Mouse (Mus musculus): ENCODE results near the gene Naaladl2. TPM values are rescaled to one million over a fixed set of nuclear protein-coding genes. Genes with fewer than 3 reads are reported as not detected.

Naaladl2 gene
- 0.48 and 1.0 TPM in 2 replicates for polyA plus RNA-seq (2014; fragmentation: Nextera tagmentation; extraction: Ambion mirVana)

DNA sequence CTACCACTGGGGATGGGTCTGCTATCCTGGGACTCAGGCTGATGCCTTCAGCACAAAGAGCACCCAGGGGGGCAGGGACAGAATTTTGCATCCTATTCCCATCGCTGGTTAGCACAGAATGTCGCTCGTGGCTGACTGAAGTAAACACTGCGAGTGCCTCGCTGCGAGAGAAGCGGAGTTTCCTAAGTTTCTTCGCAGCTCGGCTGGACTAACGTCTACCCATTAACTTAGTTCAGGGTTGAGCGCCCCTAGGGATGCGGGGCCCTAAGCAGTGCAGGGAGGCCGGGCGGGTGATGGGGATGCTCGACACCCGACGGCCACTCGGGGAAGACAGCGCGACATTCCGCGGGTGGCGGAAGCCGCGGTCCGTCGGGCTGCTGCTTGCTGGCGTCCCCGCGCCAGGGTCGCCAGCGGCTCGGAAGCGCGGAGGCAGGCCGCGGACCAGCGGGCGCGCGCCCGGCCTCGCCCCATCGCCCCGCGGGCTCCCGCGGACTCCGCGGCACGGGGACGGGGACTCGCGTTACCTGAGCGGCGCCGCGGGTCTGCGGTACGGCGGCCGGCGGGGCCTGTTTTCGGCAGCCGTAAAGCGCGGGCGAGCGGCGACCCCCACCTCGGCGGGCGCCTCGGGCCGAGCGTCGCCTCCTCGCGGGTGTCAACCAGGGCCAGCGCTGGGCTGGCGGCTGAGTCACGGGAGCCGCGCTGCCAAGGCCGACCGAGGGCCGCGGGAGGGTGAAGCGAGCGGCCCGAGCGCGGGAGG, at the start of gene Naaladl2:
Gene Naaladl2, minus strand, starts transcription at position 707 of the 757 bp plus-strand sequence.
- H3K4me1 ChIP-seq (ENCODE audit: control insufficient read depth, insufficient read depth, low read length) = 0 out of 2 replicates have a peak, but pooled peaks cover 4% of the 10 kb centered on the region
- peak within 1 kb of the TSS; percentile 57 for H3K4me3 ChIP-seq (ENCODE audit: low read depth, low read length)
- peak; percentile 93 for ATAC-seq (ENCODE audit: insufficient read depth, low FRiP score, low TSS enrichment)
- WGBS = under 1% methylated on average over 78 of the region's 93 CpGs
- peak; percentile 84 for DNase-seq (ENCODE audit: low spot score)
- peak within 1 kb of the TSS; percentile 80 for H3K9ac ChIP-seq (ENCODE audit: low read length)
- H3K27me3 ChIP-seq (ENCODE audit: control insufficient read depth, insufficient read depth, low read length) = no peaks in the 10 kb centered on the region
- no peaks in the 10 kb centered on the region for H3K36me3 ChIP-seq (ENCODE audit: control insufficient read depth, insufficient read depth, low read length)
- H3K27ac ChIP-seq (ENCODE audit: low read depth, low read length) = peak within 1 kb of the TSS; percentile 82
- H3K9me3 ChIP-seq (ENCODE audit: control insufficient read depth, low read length) = no peaks in the 10 kb centered on the region
- H3K4me2 ChIP-seq (ENCODE audit: low read depth) = peak within 1 kb of the TSS; percentile 35

DNA sequence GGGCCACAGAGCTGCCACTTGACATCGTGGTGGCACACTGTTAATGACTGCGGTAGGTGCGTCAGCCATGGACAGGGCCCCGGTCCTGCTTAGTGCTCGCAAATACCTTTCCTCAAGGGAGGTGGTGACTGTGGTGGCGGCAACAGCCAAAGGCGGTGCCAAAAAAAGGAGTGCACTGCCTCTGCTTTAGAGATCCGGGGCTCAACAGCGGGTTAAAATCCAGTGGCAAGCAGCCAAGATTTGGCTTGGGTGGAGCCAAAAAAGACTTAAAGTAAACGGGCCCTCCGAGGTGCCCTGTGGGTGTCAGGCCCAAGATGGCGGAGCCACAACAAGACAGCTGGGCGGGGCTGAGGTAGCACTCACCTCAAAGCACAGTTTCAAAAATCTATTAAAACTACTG, 7.7 kb upstream of the Naaladl2 start:
- 93% methylated on average over 13 of the region's 13 CpGs for WGBS

DNA sequence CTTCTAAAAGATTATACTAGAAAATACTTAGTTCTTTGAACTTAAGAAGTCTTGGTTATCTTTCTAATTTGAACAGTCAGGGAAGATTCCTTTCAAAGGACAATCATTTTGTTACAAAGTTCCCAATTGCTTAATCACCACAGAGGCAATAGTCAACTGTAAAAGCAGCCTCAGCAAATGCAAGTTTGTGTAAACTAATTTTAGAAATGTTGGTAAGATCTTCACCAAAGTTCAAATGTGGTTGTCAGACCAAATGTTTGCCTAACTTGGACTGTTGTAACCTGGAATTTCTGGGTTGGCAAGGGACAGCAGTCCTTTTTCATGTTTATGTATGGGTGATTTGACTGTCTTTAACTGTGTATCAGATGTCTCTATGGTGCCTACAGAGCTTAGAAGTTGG, 3.2 kb upstream of the Naaladl2 start:
- no peak overlapping the region for H3K4me3 ChIP-seq (ENCODE audit: low read depth, low read length)
- 0 out of 2 replicates have a peak, but pooled peaks cover 4% of the 10 kb centered on the region for H3K4me1 ChIP-seq (ENCODE audit: control insufficient read depth, insufficient read depth, low read length)
- no peaks in the 10 kb centered on the region for H3K36me3 ChIP-seq (ENCODE audit: control insufficient read depth, insufficient read depth, low read length)
- ATAC-seq (ENCODE audit: insufficient read depth, low FRiP score, low TSS enrichment) (no peak), DNase-seq (ENCODE audit: low spot score) (no peak)
- H3K4me2 ChIP-seq (ENCODE audit: low read depth) = no peak overlapping the region
- H3K9me3 ChIP-seq (ENCODE audit: control insufficient read depth, low read length) = peaks cover 4% of the 10 kb centered on the region
- H3K27me3 ChIP-seq (ENCODE audit: control insufficient read depth, insufficient read depth, low read length) = no peaks in the 10 kb centered on the region
- no peak overlapping the region for H3K9ac ChIP-seq (ENCODE audit: low read length)
- no peak overlapping the region for H3K27ac ChIP-seq (ENCODE audit: low read depth, low read length)

More for the DNA sequence above, 7.7 kb upstream of the Naaladl2 start:
- H3K27me3 ChIP-seq (ENCODE audit: control insufficient read depth, insufficient read depth, low read length) = no peaks in the 10 kb centered on the region
- H3K9ac ChIP-seq (ENCODE audit: low read length) = no peak overlapping the region
- DNase-seq (ENCODE audit: low spot score) = no peak
- no peak for ATAC-seq (ENCODE audit: insufficient read depth, low FRiP score, low TSS enrichment)
- H3K9me3 ChIP-seq (ENCODE audit: control insufficient read depth, low read length) = peaks cover 4% of the 10 kb centered on the region
- no peak overlapping the region for H3K4me3 ChIP-seq (ENCODE audit: low read depth, low read length)
- no peaks in the 10 kb centered on the region for H3K36me3 ChIP-seq (ENCODE audit: control insufficient read depth, insufficient read depth, low read length)
- H3K4me1 ChIP-seq (ENCODE audit: control insufficient read depth, insufficient read depth, low read length) = no peaks in the 10 kb centered on the region
- H3K4me2 ChIP-seq (ENCODE audit: low read depth) = no peak overlapping the region
- H3K27ac ChIP-seq (ENCODE audit: low read depth, low read length) = no peak overlapping the region

DNA sequence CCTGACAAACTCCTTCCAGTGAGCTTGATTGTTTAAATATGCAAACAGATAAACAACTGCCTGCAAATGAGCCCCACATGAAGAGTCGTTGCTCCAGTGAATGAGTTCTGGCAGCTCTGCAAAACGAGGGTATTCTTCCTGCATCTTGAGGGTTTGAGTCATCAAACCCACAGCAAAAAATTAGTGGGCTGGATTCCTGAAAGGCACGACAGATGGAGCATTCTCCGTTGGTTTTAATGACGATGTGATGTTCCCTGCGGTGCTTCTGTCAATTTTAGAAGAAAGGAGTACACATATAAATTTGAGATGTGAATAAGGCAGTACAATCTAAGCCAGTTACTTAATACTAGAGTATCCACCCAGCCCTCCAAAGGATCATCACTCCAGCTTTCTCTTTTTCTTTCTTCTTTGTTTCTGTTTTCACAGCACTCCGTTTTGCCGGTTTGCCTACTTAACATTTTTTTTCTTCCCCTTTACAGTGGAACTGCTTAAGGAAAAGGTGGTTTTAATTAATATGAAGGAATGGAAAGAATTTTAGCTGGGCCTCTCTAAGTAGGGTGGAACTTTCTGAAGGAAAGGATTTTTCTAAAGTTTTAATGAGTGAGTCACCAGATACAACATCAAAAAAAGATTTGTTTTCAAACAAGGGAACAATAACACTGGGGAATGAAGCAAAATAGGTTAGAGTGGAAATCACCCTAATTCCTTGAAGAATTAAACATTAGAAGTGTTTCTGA, 1.1 kb upstream of the Naaladl2 start:
- H3K4me3 ChIP-seq (ENCODE audit: low read depth, low read length) = no peak overlapping the region
- peak; percentile 32 for DNase-seq (ENCODE audit: low spot score)
- no peaks in the 10 kb centered on the region for H3K9me3 ChIP-seq (ENCODE audit: control insufficient read depth, low read length)
- WGBS = 15% methylated on average over 8 of the region's 8 CpGs
- H3K36me3 ChIP-seq (ENCODE audit: control insufficient read depth, insufficient read depth, low read length) = no peaks in the 10 kb centered on the region
- H3K27ac ChIP-seq (ENCODE audit: low read depth, low read length) = no peak overlapping the region
- no peak overlapping the region for H3K4me2 ChIP-seq (ENCODE audit: low read depth)
- no peaks in the 10 kb centered on the region for H3K27me3 ChIP-seq (ENCODE audit: control insufficient read depth, insufficient read depth, low read length)
- 0 out of 2 replicates have a peak, but pooled peaks cover 4% of the 10 kb centered on the region for H3K4me1 ChIP-seq (ENCODE audit: control insufficient read depth, insufficient read depth, low read length)
- no peak for ATAC-seq (ENCODE audit: insufficient read depth, low FRiP score, low TSS enrichment)
- no peak overlapping the region for H3K9ac ChIP-seq (ENCODE audit: low read length)

DNA sequence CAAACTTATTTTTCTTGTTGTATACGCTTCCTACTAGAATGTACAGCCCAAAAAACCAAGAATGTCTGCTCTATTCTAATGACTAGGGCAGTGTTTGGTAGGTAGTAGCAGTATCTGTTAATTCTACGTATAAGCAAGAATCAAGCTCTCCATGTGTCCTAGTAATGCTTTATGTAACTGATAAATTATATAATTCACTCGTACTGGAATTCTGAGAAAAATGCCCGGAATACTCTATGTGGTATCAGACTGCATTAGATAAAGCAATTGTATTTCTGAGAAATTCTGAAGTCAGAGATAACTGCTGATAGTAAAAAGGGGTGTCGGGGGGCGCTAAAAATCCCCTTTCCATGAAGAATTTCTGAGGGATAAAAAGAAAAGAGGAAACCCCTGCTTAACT, 950 bp downstream of the Naaladl2 start:
- Histone ChIP-seq H3K9ac (ENCODE audit: low read length) (peak overlapping the region; percentile 80), H3K27ac (ENCODE audit: low read depth, low read length) (no peak overlapping the region), H3K4me1 (ENCODE audit: control insufficient read depth, insufficient read depth, low read length) (0 out of 2 replicates have a peak, but pooled peaks cover 4% of the 10 kb centered on the region), H3K36me3 (ENCODE audit: control insufficient read depth, insufficient read depth, low read length) (no peaks in the 10 kb centered on the region), H3K4me3 (ENCODE audit: low read depth, low read length) (peak overlapping the region; percentile 57), H3K27me3 (ENCODE audit: control insufficient read depth, insufficient read depth, low read length) (no peaks in the 10 kb centered on the region), H3K9me3 (ENCODE audit: control insufficient read depth, low read length) (no peaks in the 10 kb centered on the region), H3K4me2 (ENCODE audit: low read depth) (peak overlapping the region; percentile 35)
- DNase-seq (ENCODE audit: low spot score) (no peak), ATAC-seq (ENCODE audit: insufficient read depth, low FRiP score, low TSS enrichment) (no peak)
- WGBS = 57% methylated on average over 6 of the region's 6 CpGs

DNA sequence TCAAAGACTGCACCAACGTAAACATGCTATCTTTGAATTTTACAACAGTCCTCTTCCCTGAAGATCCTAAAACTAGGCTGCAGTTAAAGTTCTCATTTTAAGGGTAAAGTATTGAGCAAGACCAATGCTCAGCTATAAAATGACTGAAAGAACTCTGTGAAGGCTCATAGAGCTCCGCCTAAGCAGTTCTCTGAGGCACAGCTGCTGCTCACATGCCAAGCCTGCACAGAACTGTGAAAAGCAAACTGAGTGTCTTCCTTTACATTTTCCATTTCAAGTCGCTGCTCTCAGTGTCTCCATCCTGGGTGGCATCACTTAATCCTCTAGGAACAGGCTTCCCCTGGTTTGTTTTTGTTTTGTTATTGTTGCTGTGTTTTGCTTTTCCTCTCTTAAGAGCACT, 12.2 kb downstream of the Naaladl2 start:
- H3K4me2 ChIP-seq (ENCODE audit: low read depth) = no peak overlapping the region
- H3K27ac ChIP-seq (ENCODE audit: low read depth, low read length) = no peak overlapping the region
- no peaks in the 10 kb centered on the region for H3K27me3 ChIP-seq (ENCODE audit: control insufficient read depth, insufficient read depth, low read length)
- H3K9me3 ChIP-seq (ENCODE audit: control insufficient read depth, low read length) = no peaks in the 10 kb centered on the region
- H3K9ac ChIP-seq (ENCODE audit: low read length) = no peak overlapping the region
- DNase-seq (ENCODE audit: low spot score) = no peak
- no peak for ATAC-seq (ENCODE audit: insufficient read depth, low FRiP score, low TSS enrichment)
- 41% methylated on average over 3 of the region's 3 CpGs for WGBS
- no peaks in the 10 kb centered on the region for H3K36me3 ChIP-seq (ENCODE audit: control insufficient read depth, insufficient read depth, low read length)
- no peaks in the 10 kb centered on the region for H3K4me1 ChIP-seq (ENCODE audit: control insufficient read depth, insufficient read depth, low read length)
- no peak overlapping the region for H3K4me3 ChIP-seq (ENCODE audit: low read depth, low read length)

DNA sequence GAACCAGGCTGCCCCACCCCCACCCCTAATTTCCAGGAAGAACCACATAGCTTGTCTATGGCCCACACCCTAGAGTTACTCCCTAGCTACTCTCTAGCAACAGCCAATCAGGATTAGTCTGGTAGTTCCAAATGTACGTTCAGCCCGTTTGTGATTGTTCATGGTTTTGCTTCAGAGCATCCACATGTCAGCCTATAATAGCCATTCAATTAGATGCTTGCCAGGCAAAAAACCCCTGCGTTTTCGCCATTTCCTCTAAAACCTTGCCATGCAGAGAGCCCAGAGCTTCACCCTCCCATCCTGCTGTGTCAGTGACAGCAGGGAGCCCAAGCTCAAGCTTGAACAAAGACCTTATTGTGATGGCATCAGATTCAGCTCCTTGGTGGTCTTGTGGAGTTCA, 16.2 kb downstream of the Naaladl2 start:
- Histone ChIP-seq H3K9me3 (ENCODE audit: control insufficient read depth, low read length) (no peaks in the 10 kb centered on the region), H3K27me3 (ENCODE audit: control insufficient read depth, insufficient read depth, low read length) (no peaks in the 10 kb centered on the region), H3K4me3 (ENCODE audit: low read depth, low read length) (no peak overlapping the region), H3K36me3 (ENCODE audit: control insufficient read depth, insufficient read depth, low read length) (no peaks in the 10 kb centered on the region), H3K4me1 (ENCODE audit: control insufficient read depth, insufficient read depth, low read length) (no peaks in the 10 kb centered on the region), H3K4me2 (ENCODE audit: low read depth) (no peak overlapping the region), H3K27ac (ENCODE audit: low read depth, low read length) (no peak overlapping the region), H3K9ac (ENCODE audit: low read length) (no peak overlapping the region)
- ATAC-seq (ENCODE audit: insufficient read depth, low FRiP score, low TSS enrichment) = peak; percentile 69
- DNase-seq (ENCODE audit: low spot score) = peak; percentile 54
- 11% methylated on average over 4 of the region's 4 CpGs for WGBS

DNA sequence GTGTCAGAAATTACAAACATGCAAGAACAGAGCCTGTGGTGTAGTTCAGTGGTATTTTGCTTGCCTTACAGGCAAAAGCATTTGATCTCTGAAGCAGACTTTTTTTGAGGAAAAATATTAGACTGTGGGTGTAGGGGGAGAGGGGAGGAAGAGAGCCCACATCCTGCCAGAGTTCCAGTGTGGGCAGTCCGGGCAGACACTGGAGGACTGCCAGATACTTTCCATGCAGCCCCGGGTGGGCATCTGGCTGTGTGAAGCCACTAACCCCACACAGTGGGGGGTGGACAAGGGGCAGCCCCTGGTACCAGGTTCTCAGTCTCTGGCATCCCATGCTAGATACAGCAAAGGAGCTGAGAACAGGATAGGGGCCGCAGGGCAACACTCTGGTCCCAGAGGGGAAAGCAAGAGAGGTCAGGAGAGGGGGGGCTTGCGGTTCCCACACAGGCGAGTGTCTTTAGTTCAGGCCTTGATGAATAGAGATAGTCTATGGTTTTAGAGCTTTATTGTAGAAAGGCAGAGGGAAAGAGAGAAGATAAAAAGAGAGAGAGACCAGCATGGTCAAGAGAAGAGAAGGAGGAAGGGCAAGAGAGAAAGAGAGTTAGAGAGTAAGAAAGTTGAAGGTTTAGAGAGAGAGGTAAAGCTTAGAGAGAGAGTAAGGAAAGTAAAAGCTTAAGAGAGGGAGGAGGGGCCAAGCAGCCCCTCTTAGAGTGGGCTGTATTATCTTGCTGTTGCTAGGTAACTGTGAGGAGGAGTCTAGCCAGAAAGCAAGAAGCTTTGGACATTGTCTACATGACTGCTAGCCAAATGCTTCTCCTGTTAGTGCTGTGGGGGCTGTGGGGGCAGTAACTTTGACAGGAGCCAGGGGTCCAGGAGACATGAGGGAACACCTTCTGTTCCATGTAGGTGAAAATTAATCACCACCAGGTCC, 18.9 kb downstream of the Naaladl2 start:
- no peaks in the 10 kb centered on the region for H3K36me3 ChIP-seq (ENCODE audit: control insufficient read depth, insufficient read depth, low read length)
- H3K4me2 ChIP-seq (ENCODE audit: low read depth) = no peak overlapping the region
- WGBS = 27% methylated on average over 5 of the region's 5 CpGs
- DNase-seq (ENCODE audit: low spot score) = peak; percentile 38
- no peak overlapping the region for H3K4me3 ChIP-seq (ENCODE audit: low read depth, low read length)
- ATAC-seq (ENCODE audit: insufficient read depth, low FRiP score, low TSS enrichment) = peak; percentile 64
- H3K27ac ChIP-seq (ENCODE audit: low read depth, low read length) = no peak overlapping the region
- no peaks in the 10 kb centered on the region for H3K9me3 ChIP-seq (ENCODE audit: control insufficient read depth, low read length)
- H3K9ac ChIP-seq (ENCODE audit: low read length) = no peak overlapping the region
- no peaks in the 10 kb centered on the region for H3K27me3 ChIP-seq (ENCODE audit: control insufficient read depth, insufficient read depth, low read length)
- no peaks in the 10 kb centered on the region for H3K4me1 ChIP-seq (ENCODE audit: control insufficient read depth, insufficient read depth, low read length)

Data from neural tube, embryonic 11.5 days (tissue).